Mouse (Mus musculus) right cerebral cortex, postnatal 25 days (tissue): ENCODE data around the gene Eif4a3.
A peak's percentile ranks its signal among the peaks of the same experiment; 100 is the strongest.

Experiments used
- DNase-seq: peaks from one replicate; pipeline ENCODE4 v3.0.0; 2022

Gene Eif4a3

DNA sequence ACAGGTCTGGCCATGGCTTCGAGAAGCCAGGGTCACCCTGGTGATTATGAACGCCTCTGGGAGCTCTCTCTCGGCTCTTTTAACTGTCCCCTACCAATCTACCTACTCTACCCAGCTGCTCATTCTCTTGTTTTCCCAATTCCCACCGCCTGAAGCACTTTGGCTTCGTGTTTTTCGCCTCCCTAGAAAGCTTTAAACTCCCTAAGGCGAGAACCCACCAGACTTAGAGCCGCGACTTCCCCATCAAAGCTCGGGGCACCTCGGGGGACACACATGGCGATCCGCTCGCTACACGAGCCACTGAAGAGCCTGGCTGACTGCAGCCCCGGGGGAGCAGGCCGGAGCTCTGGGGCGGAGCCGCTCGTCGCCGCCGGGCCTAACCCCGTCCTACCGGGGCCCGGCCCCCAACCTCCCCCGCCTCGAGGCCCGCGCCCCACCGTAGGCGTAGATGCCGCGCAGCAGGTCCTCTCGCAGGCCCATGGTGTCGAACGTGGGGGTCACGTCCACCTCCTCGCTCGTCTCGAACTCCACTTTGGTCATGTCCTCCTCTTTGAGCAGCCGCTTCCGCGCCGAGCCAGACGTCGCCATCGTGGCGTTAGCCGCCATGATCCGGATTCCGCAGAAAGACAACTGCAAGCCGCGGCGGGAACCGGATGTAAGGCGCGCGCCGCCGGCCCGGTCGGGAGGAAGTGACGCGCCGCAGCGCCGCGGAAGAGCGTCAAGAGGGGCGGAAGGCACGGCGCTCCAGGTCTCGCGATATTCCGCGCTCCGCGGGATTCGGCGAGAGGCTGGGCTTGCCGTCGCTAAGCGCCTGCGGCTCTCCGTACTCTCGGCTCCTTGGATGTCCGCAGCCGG is at the start of gene Eif4a3:
TSS of gene Eif4a3 (minus strand) at position 699 of the 855 bp plus-strand sequence.
- DNase-seq = peak; percentile 96

DNA sequence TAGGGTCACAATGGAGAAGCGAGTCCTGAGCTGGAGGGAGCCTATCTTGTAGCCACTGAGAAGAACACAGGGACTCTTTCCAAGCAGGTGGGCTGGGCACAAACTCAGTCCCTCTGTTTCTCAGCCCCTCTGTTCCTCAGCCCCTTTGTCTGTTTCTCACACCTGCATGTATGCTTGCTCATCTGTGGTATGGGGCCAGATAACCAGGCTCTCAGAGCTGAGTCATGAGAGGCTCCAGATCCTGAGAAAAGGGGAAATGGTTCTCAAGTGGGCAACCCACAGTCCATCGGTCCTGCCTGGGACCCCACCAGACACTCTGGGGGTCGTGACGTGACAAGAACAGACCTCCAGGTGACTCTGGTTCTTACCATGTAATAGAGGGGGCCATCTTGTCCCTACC is 47.2 kb upstream of the Eif4a3 start:
- DNase-seq = no peak

DNA sequence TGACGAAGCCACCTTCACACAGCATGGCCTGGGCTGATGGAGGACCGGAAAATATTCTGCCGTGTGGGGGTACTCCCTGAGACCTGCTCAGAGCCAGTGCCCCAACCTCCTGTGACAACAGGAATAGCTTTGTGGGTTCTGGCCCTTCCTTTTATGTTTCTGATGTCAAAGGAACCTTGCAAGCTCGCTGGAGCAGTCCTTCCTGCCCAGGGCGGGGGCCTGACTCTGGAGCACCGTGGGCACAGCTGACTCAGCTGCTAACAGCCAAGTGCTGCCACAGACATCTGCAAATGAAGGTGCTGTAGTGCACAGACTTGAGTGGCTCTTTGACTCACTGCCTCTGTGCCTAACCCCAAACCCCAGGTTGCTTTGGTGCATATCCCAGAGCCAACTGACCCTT is 45.0 kb upstream of the Eif4a3 start:
- DNase-seq = no peak

DNA sequence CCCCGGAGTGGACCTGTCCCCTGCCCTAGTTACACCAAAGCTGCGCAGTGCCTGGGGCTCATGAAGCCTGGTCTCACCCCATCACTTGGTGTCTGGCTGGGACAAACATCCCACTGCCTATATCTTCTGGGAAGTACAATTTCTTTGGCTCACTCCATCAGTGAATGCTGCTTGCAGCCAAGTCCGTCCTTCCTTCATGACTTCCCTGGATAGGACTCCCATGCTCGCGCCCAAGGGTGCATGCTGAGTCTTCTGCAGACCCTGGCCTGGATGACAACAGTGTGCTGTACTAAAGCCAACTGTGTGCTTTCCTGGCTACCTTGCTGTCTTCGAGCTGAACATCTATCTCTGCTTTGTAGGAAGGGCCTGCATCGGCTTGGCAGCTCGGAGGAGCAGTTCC is 44.3 kb upstream of the Eif4a3 start:
- DNase-seq = no peak

DNA sequence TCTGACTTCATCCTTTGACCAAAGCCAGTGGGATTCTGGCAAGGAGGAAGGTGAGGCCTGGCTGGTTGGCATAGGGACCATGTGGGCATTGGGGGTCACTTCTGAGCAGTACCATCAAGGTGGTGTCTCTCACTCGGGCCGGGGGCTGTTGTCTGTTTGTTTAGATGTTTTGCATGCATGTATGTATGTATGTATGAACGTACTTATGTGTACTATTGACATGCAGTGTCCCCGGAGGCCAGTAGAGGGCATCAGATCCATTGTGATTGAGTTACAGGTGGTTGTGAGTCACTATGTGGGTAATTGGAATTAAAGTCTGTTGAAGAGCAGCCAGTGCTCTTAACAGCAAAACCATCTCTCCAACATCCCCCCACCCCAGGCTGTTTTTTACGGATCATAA is 39.7 kb upstream of the Eif4a3 start:
- no peak for DNase-seq

DNA sequence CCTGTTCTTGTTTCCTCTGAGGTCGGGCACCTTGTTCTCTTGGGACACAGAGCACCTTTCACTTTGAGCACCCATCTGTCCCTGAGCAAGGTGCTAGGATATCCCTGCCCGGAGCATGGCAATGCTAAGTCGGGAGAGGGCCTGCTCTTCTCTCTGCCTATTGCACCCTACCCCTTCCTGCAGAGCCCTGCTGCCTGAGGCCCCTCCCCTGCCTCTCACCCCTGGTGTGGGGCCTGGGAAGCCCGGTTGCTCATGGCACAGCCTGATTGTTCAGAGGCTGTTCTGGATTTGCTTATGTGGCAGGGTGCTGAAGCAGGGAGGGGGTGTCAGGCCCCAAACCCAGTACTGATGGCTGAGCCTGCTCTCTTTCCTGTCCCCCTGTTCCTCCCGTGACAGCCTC is 39.3 kb upstream of the Eif4a3 start:
- DNase-seq = no peak

DNA sequence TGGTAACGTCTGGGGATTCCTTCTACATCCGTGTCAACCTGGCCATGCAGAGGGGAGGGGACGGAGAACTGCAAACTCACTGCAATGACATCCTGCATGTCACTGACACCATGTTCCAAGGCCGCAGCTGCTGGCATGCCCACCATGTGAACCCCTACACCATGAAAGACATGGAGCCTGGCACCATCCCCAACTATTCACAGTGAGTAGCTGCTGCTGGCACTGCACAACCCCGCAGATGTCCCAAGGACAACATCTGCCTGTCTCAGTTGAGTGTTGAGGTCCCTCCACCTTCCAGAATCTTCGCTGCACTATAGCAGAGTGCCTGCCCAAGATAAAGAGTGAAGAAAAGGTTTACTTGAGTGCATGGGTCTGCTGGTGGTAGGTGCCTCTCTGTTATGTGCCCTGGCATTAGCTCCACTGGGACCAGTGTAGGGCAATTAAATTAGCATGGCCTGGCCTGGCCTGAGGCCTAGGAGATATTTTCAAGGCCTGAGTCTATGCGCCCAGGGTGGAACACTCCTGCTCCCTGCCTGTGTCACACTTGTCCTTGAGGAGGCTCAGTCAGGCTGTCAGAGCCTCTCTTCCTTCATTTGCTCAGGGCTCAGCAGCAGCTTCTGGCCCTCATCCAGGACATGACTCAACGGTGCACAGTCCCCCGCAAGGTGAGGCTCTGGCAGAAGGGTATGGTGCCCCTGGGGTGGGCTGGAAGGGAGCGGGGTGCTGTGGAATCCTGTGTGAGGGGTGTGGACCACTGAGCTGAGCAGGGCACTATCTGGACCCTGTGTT is 38.6 kb upstream of the Eif4a3 start:
- DNase-seq = no peak

DNA sequence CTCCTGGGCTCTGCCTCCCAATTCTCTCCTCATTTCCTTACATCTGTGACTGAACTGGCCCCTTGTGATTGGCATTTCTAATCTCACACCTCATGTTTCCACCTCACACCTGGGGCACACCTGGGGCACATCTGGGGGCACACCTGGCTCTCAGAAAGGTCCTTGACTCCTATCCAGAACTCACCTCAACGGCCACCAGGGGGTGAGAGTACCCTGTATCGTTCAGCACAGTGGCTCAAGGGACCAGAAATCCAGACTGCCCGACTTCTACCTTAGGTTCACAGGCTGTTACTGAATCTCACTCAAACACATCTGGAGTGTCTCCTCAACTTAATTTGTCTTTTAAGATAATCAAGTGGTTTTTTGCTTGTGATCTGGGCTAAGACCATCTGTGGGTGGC is 32.1 kb upstream of the Eif4a3 start:
- DNase-seq = no peak

DNA sequence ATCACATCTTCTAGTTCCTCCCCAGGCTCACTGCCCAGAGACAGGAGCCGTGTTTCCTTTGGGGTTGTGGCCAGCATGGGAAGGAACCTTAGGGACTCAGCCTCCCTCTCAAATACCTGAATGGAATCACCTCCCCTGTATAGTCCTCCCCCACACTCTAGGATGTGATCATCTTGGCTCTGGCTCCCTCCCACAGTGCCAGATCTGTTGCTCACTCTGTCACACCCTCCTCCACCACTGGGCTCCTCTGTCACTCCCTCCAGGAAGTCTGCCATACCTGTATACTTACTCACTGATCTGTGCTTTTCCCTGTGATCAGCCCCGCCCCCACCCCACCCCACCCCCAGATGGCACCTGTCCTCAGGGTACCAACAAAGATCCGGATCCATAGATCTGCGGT is 30.7 kb upstream of the Eif4a3 start:
- no peak for DNase-seq

DNA sequence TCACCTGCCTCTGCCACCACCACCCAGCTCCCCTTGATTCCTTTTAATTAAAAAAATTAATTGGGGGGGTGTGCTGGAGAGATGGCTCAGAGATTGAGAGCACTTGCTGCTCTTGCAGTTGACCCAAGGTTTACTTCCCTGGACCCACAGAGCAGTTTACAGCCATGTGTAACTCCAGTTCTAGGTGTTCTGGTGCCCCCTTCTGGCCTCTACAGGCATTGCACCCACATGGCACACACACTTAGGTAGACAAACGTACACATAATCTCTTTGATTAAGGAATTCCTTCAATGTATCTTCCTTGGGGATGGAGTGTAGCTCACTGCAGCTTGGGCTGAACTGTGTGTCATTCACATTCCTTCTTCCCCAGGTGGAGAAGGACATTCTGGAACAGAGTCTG is 25.2 kb upstream of the Eif4a3 start:
- no peak for DNase-seq

DNA sequence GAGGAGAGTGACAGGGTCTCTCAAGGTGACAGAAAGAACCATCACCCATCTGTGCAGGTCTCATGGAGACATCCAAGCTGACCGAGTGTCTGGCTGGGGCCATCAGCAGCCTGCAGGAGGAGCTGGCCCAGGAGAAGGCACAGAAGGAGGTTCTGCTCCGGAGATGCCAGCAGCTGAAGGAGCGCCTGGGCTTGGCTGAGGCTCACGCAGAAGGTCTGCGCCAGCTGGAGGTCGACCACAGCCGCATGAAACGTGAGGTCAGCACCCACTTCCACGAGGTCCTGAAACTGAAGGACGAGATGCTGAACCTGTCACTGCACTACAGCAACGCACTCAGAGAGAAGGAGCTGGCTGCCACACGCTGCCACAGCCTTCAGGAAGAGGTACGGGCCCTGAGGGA is 22.6 kb upstream of the Eif4a3 start:
- no peak for DNase-seq

DNA sequence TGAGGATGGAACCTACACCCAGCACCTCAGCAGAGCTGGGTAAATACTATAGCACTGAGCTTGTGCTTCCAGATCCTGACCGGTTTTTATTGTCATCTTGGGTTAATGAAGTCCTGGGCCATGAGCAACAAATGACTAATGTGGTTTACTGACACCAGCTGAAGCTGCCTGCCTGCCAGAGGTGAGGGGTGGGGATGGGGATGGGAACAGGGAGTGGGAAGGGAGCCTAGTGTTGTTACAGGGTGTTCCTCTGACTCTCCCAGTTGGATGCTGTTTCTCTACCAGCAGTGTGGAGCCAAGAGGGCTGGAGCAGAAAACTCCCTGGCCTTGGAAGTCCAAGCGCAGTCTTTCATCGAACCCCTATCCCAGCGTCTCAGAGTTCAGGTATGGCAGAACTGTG is 16.8 kb upstream of the Eif4a3 start:
- DNase-seq = no peak

DNA sequence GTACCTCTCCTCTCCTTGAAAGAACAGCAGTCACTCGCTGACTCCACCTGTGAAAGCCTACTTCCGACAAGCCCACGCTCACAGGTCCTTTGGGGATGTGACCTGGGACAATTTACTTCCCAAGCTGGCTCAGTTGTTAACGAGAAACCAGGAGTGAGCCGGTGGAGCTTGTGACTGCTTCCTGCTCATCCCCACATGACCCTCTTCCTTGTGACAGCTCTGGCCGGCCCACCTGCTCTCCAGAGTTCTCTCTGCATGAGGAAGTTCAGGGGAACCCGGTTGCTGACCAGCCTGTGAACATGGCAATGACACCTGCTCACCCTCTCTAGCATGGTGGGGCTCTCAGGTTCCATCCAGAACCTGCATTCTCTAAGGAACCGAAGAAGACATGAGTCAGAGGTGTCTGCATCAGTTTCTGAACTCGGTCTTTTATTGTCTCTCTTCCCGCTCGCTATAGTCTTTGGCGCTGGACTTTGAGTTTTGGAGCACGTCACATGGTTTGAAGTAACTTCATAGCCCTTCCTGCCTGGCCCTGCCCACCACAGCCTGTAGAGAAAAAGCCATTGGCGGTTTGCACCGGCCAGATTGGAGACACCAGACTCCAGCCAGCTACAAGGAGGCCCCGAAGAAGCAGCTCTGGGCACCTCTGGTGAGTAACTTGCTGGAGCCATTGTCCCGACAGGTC is 14.5 kb upstream of the Eif4a3 start:
- DNase-seq = no peak

DNA sequence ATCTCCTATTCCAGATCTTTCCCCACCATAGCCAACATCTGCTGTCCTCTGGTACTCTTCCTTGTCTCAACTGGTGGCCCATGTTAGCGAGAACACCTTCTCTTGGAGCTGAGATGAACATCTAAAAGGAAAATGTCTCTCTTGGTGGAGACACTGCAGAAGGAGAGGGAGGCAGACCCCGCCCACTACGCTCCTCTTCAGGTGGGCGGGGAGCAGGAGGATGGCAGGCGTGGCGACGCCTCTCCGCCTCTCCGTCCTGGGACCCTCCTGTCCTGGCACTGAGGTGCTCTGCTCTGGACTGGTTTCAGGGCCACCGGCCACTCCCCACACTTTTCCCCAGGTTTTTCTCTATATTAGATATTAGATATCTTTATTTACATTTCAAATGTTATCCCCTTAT is 10.7 kb upstream of the Eif4a3 start:
- DNase-seq = no peak

DNA sequence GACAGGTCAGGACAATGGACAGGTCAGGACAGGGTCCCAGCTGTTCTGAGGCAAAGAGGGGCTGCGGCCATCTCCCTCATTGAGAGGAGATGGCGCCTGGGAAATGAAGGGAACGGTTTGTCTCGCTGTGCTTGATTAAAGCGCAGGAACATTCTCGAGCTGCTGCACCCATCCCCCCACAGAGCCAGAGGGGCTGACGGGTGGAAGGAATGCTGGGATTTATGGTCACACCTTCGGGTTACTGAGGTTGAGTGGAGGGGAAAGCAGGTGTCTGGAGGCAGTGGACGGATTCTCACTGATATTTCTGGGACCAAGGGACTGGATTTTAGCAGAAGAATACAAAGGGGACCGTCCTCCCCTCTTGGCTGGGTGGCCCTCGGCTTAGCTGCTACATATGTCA is 8.0 kb upstream of the Eif4a3 start:
- DNase-seq = no peak

DNA sequence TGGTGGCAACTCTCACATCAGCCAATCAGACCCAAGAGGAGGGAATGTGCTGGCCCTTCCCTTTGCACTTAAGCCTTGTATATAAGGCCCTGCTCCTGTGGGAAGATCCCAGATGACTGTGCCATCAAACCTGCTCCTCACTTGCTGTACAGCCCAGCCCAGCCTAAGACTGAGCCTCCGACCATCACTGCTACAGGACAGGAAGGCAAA is 7.7 kb upstream of the Eif4a3 start, which contains the start of gene Card14:
TSS of gene Card14 (plus strand) at position 111 of the 210 bp plus-strand sequence.
- DNase-seq = no peak

DNA sequence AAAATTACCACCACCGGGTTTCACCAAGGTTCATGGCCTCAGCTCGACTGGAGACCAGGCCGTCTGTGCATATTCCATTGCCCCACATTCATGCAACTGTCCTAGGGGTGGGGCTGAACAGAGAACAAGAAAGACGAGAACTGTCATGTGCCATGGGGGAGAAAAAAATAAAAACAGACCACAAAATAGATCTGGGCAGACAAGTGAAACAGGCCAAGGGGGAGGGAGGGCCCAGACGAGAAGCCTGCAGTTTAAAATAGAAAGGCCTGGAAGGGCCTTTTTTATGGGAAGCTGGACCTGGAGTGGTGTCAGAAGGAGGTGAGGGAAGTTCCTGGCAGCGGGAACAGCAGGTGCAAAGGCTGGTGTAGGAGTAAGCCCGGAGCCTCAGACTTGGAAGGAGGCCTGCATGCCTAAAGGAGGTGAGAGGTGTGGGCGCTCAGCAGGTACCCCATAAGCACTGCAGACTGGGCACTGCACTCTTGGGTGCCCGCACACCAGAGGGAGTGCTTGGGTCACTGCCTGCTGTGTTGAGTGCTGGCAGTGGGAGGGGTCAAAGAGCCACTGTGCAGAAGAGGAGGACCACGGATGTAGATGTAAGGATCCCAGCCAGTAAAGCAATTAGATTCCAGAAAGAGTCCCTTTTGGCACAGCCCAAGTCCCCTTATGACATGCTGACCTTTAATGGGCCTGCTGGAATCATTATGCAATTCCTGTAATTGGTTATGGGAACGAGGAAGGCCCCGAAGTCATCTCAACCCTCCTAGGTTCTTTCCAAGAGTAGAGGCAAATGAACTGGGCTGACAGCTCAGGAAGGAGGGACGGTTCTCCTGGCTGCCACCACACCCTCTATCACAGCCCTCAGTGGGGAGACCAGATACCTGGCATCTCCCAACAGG is 7.1 kb upstream of the Eif4a3 start:
- no peak for DNase-seq

DNA sequence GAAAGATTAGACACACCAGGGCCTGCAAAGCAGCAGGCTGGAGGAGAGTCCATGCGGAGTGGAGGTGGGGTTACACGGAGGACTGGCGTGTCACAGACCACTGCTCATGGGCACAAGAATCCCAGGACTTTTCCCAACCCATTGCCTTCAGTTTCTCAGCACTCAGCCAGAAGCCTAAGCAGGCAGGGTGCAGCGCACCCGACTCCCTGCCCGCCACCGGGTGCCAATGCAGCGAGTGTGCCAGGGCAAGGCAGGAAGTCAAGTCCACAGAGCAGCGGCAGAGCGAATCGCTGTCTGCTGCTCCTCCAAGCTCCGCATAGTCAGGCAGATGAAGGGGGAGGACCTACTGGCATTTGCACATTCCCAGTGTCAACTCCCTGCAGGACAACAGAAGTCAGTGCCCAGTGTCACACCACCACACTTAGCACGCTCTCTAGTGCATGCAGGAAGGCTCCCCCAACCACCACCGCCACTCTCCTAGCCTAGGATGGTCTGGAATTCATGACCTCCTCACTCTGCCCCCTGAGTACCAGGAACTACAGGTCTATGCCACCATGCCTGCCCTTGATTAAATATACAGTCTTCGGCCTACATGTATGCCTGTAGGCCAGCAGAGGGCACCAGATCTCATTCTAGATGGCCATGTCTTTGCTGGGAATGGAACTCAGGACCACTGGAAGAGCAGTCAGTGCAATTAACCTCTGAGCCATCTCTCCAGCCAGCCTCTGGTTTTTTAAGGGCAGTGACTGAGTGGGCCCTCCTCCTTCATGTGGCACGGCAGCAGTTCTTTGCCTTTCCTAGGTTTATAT is 5.2 kb upstream of the Eif4a3 start:
- no peak for DNase-seq

DNA sequence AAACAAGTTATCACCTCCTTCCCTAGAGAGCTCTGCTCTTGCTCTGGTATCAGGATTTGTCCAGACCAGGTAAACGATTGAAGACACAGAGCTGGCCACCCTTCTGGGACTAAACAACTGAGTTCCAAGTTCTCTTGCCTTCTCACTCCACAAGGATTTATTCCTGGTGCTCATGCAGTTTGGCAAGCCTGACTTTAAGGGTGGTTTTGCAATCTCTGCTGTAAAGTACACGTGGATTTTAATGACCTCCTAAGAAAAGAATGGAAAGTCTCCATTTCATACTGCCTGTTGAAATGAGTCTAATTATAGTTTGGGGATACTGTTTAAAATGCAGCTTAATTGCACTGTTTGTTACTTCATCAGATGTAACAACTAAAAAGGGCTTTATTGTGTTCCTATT is 1.1 kb upstream of the Eif4a3 start:
- DNase-seq = no peak

DNA sequence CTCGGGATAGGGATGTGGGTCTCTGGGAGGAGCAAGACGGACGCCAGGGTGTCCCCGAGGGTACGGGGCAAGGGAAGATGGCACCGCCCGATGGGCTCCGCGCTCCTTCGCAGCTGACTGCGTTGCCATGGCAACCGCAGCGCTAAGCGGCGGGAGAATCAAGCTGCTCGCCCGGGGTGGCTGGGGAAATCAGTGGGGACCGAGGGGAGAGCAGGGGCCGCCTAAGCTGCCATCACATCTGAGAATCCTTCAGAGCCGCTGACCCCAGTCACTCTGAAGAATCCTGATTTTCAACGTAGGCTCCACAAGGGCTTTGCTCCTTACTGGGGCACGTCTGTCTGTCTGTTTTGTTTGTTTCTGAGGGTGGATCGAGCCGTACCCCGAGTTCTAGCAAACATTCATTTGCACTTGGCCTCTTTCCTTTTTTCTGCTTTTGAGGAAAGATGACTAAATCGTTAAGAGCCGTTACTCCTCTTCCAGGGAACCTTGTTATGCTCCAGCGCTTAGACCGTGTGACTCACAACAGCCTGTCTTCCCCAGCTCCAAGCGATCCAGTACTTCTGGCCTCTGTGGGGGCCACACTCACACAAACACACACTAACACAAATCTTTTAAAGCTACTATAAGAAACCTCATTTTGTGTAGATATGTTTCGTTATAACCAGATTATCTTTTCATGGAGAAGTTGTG is 502 bp upstream of the Eif4a3 start:
- no peak for DNase-seq

DNA sequence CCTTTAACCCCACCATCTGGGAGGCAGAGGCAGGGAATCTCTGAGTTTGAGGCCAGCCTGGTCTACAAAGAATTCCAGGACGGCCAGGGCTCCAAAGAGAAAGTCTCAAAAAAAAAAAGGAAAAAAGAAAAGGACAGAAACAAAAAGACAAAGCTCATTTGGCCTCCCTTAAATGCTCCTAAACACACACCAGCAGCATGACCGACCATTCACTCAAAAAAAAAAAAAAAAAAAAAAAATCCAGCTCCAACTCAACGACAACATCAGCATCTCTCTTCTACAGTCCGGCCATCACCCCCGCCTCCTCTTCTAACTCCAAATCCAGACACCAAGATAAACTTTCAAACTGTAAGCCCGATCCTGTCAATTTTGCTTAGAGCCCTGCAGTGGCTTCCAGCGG is 972 bp downstream of the Eif4a3 start:
- DNase-seq = no peak

DNA sequence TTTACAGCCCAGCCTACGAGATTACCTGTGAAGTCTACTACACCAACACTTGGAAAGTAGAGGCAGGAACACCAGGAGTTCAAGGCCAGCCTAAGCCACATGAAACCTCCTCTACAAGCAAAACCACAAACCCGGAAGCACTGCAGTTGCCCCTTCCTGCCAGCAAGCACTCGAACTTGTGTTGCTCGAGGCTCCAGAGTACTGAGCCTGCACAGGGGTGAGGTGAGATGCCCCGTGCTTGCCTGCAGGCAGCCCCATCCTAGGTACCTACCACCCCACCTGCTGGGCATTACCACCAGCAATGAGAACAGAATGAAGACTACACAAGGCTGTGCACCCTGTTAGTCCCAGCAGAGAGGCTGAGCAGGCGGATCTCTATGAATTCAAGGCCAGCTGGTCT is 1.9 kb downstream of the Eif4a3 start:
- DNase-seq = no peak
